Mouse (Mus musculus): ENCODE data around the gene Rgcc. TPM values are rescaled to one million over a fixed set of nuclear protein-coding genes. Genes with fewer than 3 reads are reported as not detected.

Gene Rgcc
- polyA plus RNA-seq, 1 experiment from 2014 or later, result 645 TPM

DNA sequence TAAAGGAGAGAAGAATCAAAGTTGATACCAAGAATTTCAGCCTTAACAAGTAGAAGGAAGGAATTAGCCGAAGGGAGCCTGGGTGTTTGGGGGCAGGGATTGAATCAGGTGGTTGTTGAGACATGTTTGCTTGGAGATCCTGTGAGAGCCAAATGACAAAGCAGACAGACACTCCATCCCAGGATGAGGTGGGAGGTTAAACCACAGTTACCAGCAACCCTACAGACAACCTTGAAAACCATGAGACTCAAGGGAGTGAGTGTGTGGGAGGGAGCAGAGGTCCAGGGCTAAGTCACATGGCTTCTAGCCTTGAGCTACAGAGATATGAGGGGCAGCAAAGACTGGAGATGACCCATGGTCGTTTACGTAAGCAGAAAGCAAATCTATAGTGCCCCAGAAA lies 38.1 kb downstream of the Rgcc start:
- H3K4me1 ChIP-seq (ENCODE audit: insufficient read depth, low read depth, low read length), result no peaks in the 10 kb centered on the region
- H3K9me3 ChIP-seq (ENCODE audit: low read length), result no peaks in the 10 kb centered on the region
- TF ChIP-seq CTCF (IDR thresholded peaks at IDR 0.05) (no peak), EP300 (IDR thresholded peaks at IDR 0.05) (no peak)
- no peak overlapping the region for H3K4me3 ChIP-seq (ENCODE audit: low read depth, low read length)
- H3K27ac ChIP-seq (ENCODE audit: low read length), result no peak overlapping the region
- H3K36me3 ChIP-seq (ENCODE audit: insufficient read depth, low read length), result no peaks in the 10 kb centered on the region
- no peak for ATAC-seq
- DNase-seq (ENCODE audit: low spot score), result no peak
- no peak overlapping the region for H3K9ac ChIP-seq (replicated peaks; ENCODE audit: low read depth)
- 76% methylated on average over 3 of the region's 3 CpGs for WGBS
- H3K4me2 ChIP-seq (replicated peaks; ENCODE audit: low read depth, low read length), result no peak overlapping the region
- H3K27me3 ChIP-seq (replicated peaks; ENCODE audit: insufficient read depth, low read length), result no peaks in the 10 kb centered on the region

GRCm38 (mm10) chr14:79262677-79263076 lies 38.8 kb downstream of the Rgcc start:
- no peaks in the 10 kb centered on the region for H3K27me3 ChIP-seq (replicated peaks; ENCODE audit: insufficient read depth, low read length)
- no peaks in the 10 kb centered on the region for H3K9me3 ChIP-seq (ENCODE audit: low read length)
- DNase-seq (ENCODE audit: low spot score) (no peak), ATAC-seq (no peak)
- no peak overlapping the region for H3K4me2 ChIP-seq (replicated peaks; ENCODE audit: low read depth, low read length)
- no peak for TF ChIP-seq EP300 (IDR thresholded peaks at IDR 0.05)
- TF ChIP-seq CTCF (IDR thresholded peaks at IDR 0.05), result no peak
- H3K4me3 ChIP-seq (ENCODE audit: low read depth, low read length), result no peak overlapping the region
- H3K9ac ChIP-seq (replicated peaks; ENCODE audit: low read depth), result no peak overlapping the region
- no peak overlapping the region for H3K27ac ChIP-seq (ENCODE audit: low read length)
- 83% methylated on average over 4 of the region's 4 CpGs for WGBS
- H3K4me1 ChIP-seq (ENCODE audit: insufficient read depth, low read depth, low read length), result no peaks in the 10 kb centered on the region
- no peaks in the 10 kb centered on the region for H3K36me3 ChIP-seq (ENCODE audit: insufficient read depth, low read length)

GRCm38 (mm10) chr14:79259062-79259779 lies 42.2 kb downstream of the Rgcc start:
- Histone ChIP-seq H3K36me3 (ENCODE audit: insufficient read depth, low read length) (no peaks in the 10 kb centered on the region), H3K9me3 (ENCODE audit: low read length) (no peaks in the 10 kb centered on the region), H3K27ac (ENCODE audit: low read length) (no peak overlapping the region), H3K27me3 (replicated peaks; ENCODE audit: insufficient read depth, low read length) (no peaks in the 10 kb centered on the region), H3K4me2 (replicated peaks; ENCODE audit: low read depth, low read length) (no peak overlapping the region), H3K4me3 (ENCODE audit: low read depth, low read length) (no peak overlapping the region), H3K4me1 (ENCODE audit: insufficient read depth, low read depth, low read length) (no peaks in the 10 kb centered on the region), H3K9ac (replicated peaks; ENCODE audit: low read depth) (no peak overlapping the region)
- WGBS, result 37% methylated on average over 10 of the region's 10 CpGs
- DNase-seq (ENCODE audit: low spot score) (no peak), ATAC-seq (no peak)
- no peak for TF ChIP-seq EP300 (IDR thresholded peaks at IDR 0.05)
- TF ChIP-seq CTCF (IDR thresholded peaks at IDR 0.05), result no peak

DNA sequence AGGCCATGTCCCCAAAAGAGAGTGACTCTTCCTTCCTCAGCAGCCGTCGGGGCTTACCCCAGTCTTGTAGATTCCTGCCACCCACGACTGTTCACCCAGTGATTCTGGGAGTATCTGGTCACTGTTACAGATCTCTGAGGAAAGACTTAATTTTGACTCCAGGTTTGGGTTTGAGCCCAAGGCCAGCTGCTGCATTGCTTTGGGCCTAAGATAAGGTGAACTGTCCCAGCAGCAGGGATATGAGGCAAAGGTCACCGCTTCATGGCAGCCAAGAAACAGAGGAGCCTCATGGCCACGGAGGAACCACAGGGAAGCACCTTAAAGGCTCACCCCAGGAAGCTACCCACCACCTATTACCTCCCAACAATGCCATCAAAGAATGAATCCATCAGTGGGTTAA lies 44.8 kb downstream of the Rgcc start:
- H3K9me3 ChIP-seq (ENCODE audit: low read length), result no peaks in the 10 kb centered on the region
- H3K9ac ChIP-seq (replicated peaks; ENCODE audit: low read depth), result no peak overlapping the region
- H3K4me3 ChIP-seq (ENCODE audit: low read depth, low read length), result no peak overlapping the region
- ATAC-seq (no peak), DNase-seq (ENCODE audit: low spot score) (no peak)
- WGBS, result 89% methylated on average over 5 of the region's 5 CpGs
- no peaks in the 10 kb centered on the region for H3K36me3 ChIP-seq (ENCODE audit: insufficient read depth, low read length)
- H3K4me2 ChIP-seq (replicated peaks; ENCODE audit: low read depth, low read length), result no peak overlapping the region
- no peaks in the 10 kb centered on the region for H3K27me3 ChIP-seq (replicated peaks; ENCODE audit: insufficient read depth, low read length)
- TF ChIP-seq EP300 (IDR thresholded peaks at IDR 0.05), result no peak
- TF ChIP-seq CTCF (IDR thresholded peaks at IDR 0.05), result no peak
- H3K27ac ChIP-seq (ENCODE audit: low read length), result no peak overlapping the region
- H3K4me1 ChIP-seq (ENCODE audit: insufficient read depth, low read depth, low read length), result no peaks in the 10 kb centered on the region

- ATAC-seq (no peak), DNase-seq (ENCODE audit: low spot score) (no peak)
- 54% methylated on average over 2 of the region's 2 CpGs for WGBS
- no peaks in the 10 kb centered on the region for H3K27me3 ChIP-seq (replicated peaks; ENCODE audit: insufficient read depth, low read length)
- H3K36me3 ChIP-seq (ENCODE audit: insufficient read depth, low read length), result no peaks in the 10 kb centered on the region
- no peaks in the 10 kb centered on the region for H3K9me3 ChIP-seq (ENCODE audit: low read length)
- H3K9ac ChIP-seq (replicated peaks; ENCODE audit: low read depth), result no peak overlapping the region
- H3K4me3 ChIP-seq (ENCODE audit: low read depth, low read length), result no peak overlapping the region
- H3K4me2 ChIP-seq (replicated peaks; ENCODE audit: low read depth, low read length), result no peak overlapping the region
- H3K27ac ChIP-seq (ENCODE audit: low read length), result no peak overlapping the region
- no peaks in the 10 kb centered on the region for H3K4me1 ChIP-seq (ENCODE audit: insufficient read depth, low read depth, low read length)
- TF ChIP-seq CTCF (IDR thresholded peaks at IDR 0.05), result no peak
Observed at GRCm38 (mm10) chr14:79255786-79256185, 45.7 kb downstream of the Rgcc start.

GRCm38 (mm10) chr14:79251727-79252285 lies 49.6 kb downstream of the Rgcc start:
- no peaks in the 10 kb centered on the region for H3K9me3 ChIP-seq (ENCODE audit: low read length)
- TF ChIP-seq EP300 (IDR thresholded peaks at IDR 0.05) (no peak), CTCF (IDR thresholded peaks at IDR 0.05) (no peak)
- H3K27ac ChIP-seq (ENCODE audit: low read length), result no peak overlapping the region
- DNase-seq (ENCODE audit: low spot score) (no peak), ATAC-seq (no peak)
- WGBS, result 70% methylated on average over 5 of the region's 5 CpGs
- no peak overlapping the region for H3K9ac ChIP-seq (replicated peaks; ENCODE audit: low read depth)
- H3K4me2 ChIP-seq (replicated peaks; ENCODE audit: low read depth, low read length), result no peak overlapping the region
- H3K4me3 ChIP-seq (ENCODE audit: low read depth, low read length), result no peak overlapping the region
- no peaks in the 10 kb centered on the region for H3K27me3 ChIP-seq (replicated peaks; ENCODE audit: insufficient read depth, low read length)
- no peaks in the 10 kb centered on the region for H3K36me3 ChIP-seq (ENCODE audit: insufficient read depth, low read length)
- no peaks in the 10 kb centered on the region for H3K4me1 ChIP-seq (ENCODE audit: insufficient read depth, low read depth, low read length)

Measured in lung, postnatal 0 days (tissue).